Mouse (Mus musculus): Measurements from ENCODE around the gene Sh3gl3.

DNA sequence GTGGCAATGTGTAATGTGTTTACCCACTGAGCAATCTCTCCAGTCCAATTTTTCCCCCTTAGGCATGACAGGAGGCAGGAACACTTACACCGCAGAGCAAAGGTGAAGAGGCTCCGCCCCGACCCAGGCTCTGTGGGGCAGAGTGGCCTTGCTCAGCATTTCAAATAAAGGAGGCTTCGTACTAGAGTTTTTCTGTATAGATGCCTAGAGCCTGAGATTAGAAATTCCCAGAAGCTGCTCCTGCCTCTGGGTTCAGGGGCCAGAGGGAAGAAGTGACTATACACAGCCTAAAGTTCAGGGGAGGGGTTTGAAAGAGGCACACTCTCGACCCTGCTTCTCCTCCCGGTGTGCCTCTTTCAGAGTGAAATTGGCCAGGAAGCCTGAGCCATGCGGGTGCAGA, 59.6 kb downstream of the Sh3gl3 start:
- no peak for TF ChIP-seq POLR2A (IDR thresholded peaks at IDR 0.05; ENCODE audit: borderline replicate concordance, extremely low read depth, insufficient read depth, insufficient read length, poor library complexity, severe bottlenecking)
- no peak for TF ChIP-seq CTCF (IDR thresholded peaks at IDR 0.05; ENCODE audit: borderline replicate concordance, extremely low read depth, insufficient read depth, insufficient read length)

All from brain, embryonic 14.5 days (tissue).